Mouse (Mus musculus) 416B (cell line): Measurements from ENCODE around the gene Cnmd.

Experiments
- DNase-seq: peaks from one replicate; pipeline ENCODE4 v3.0.0; 2011; ENCODE audit warnings: low read depth

Cnmd gene

GRCm38 (mm10) chr14:79662001-79662400 lies at the start of gene Cnmd:
Cnmd (minus strand) TSS chr14:79662170.
- DNase-seq: no peak

GRCm38 (mm10) chr14:79711301-79711700 lies 49.3 kb upstream of the Cnmd start:
- DNase-seq: no peak

- no peak for DNase-seq
Measured at GRCm38 (mm10) chr14:79703523-79704172, 41.7 kb upstream of the Cnmd start.

GRCm38 (mm10) chr14:79701606-79702005 lies 39.6 kb upstream of the Cnmd start:
- DNase-seq: no peak

GRCm38 (mm10) chr14:79701054-79701453 lies 39.1 kb upstream of the Cnmd start:
- DNase-seq: no peak

- no peak for DNase-seq
Measured at GRCm38 (mm10) chr14:79699381-79699780, 37.4 kb upstream of the Cnmd start.

GRCm38 (mm10) chr14:79690068-79690844 lies 28.3 kb upstream of the Cnmd start:
- no peak for DNase-seq

- no peak for DNase-seq
Measured at GRCm38 (mm10) chr14:79680652-79681051, 18.7 kb upstream of the Cnmd start.

- DNase-seq: no peak
Measured at GRCm38 (mm10) chr14:79677891-79678687, 16.1 kb upstream of the Cnmd start.

- no peak for DNase-seq
Measured at GRCm38 (mm10) chr14:79677108-79677753, 15.3 kb upstream of the Cnmd start.

GRCm38 (mm10) chr14:79673083-79674013 lies 11.4 kb upstream of the Cnmd start:
- DNase-seq: no peak

GRCm38 (mm10) chr14:79672567-79672966 lies 10.6 kb upstream of the Cnmd start:
- DNase-seq: no peak

GRCm38 (mm10) chr14:79671008-79671407 lies 9.0 kb upstream of the Cnmd start:
- no peak for DNase-seq

- peak; percentile 60 for DNase-seq
Measured at GRCm38 (mm10) chr14:79661005-79661917, 709 bp downstream of the Cnmd start.

- no peak for DNase-seq
Measured at GRCm38 (mm10) chr14:79660467-79660866, 1.5 kb downstream of the Cnmd start.

GRCm38 (mm10) chr14:79658748-79659508 lies 3.0 kb downstream of the Cnmd start:
- no peak for DNase-seq

GRCm38 (mm10) chr14:79658286-79658685 lies 3.7 kb downstream of the Cnmd start:
- no peak for DNase-seq

- no peak for DNase-seq
Measured at GRCm38 (mm10) chr14:79652654-79653053, 9.3 kb downstream of the Cnmd start.

- DNase-seq: peak; percentile 18
Measured at GRCm38 (mm10) chr14:79649680-79650079, 12.3 kb downstream of the Cnmd start.
